Mouse (Mus musculus) liver, embryonic 14.5 days (tissue): ENCODE data around the gene Snapc5. TPM values are rescaled to one million over a fixed set of nuclear protein-coding genes. Genes with fewer than 3 reads are reported as not detected.

Source experiments
- ATAC-seq: fragments of 200-750 bp; cut with Nextera tagmentation; 2 replicates; pipeline ENCODE4 v1.8.0; 2017; ENCODE audit warnings: moderate number of reproducible peaks, mild to moderate bottlenecking, moderate library complexity; ENCODE audit not compliant: insufficient read depth
- DNase-seq, 3 experiments: peaks; one replicate each; pipeline ENCODE4 v3.0.0-alpha.2; 2012 to 2013; ENCODE audit warnings: low read depth in 3 of 3, low spot score in 3 of 3
- H3K27ac ChIP-seq: fragments of 300-500 bp; sonication (generic); 2 replicates; pipeline ENCODE4 v1.5.1; 2014; ENCODE audit warnings: moderate library complexity, mild to moderate bottlenecking, control low read depth, inconsistent platforms
- H3K27me3 ChIP-seq: fragments of 300-500 bp; sonication (generic); 2 replicates; pipeline ENCODE4 v1.6.1; 2014; ENCODE audit warnings: mild to moderate bottlenecking, low read length, moderate library complexity; ENCODE audit not compliant: control insufficient read depth, insufficient read depth
- H3K36me3 ChIP-seq: fragments of 300-500 bp; sonication (generic); replicated peaks from 2 replicates; pipeline ENCODE4 v1.6.1; 2014; ENCODE audit warnings: low read depth; ENCODE audit not compliant: control insufficient read depth, insufficient read depth
- H3K4me1 ChIP-seq, 2 experiments: fragments of 200-500 bp in 1 of 2; fragments of 300-500 bp in 1 of 2; sonication (generic) in 1 of 2; replicated peaks; 2 replicates each; pipeline ENCODE4 v1.6.1; 2012 to 2014; ENCODE audit warnings: antibody characterized with exemption in 1 of 2, inconsistent platforms in 1 of 2, low read length in 1 of 2; ENCODE audit not compliant: control insufficient read depth in 2 of 2, insufficient read depth in 2 of 2
- H3K4me2 ChIP-seq: fragments of 300-500 bp; sonication (generic); 2 replicates; pipeline ENCODE4 v1.6.1; 2014; ENCODE audit warnings: low read depth, mild to moderate bottlenecking, control low read depth, moderate library complexity
- H3K4me3 ChIP-seq, 2 experiments: fragments of 200-500 bp in 1 of 2; fragments of 300-500 bp in 1 of 2; sonication (generic) in 1 of 2; 2 replicates each; pipeline ENCODE4 v1.5.1; 2012 to 2014; ENCODE audit warnings: low read depth in 2 of 2, low read length in 2 of 2, mild to moderate bottlenecking in 2 of 2, control low read depth in 1 of 2, inconsistent platforms in 1 of 2, moderate library complexity in 1 of 2; ENCODE audit not compliant: insufficient read depth in 1 of 2
- H3K9ac ChIP-seq: fragments of 300-500 bp; sonication (generic); replicated peaks from 2 replicates; pipeline ENCODE4 v1.6.1; 2014; ENCODE audit warnings: mild to moderate bottlenecking, control low read depth, moderate library complexity
- H3K9me3 ChIP-seq: fragments of 300-500 bp; sonication (generic); 2 replicates; pipeline ENCODE4 v1.6.1; 2016; ENCODE audit warnings: low read length, mixed read lengths; ENCODE audit not compliant: control insufficient read depth
- CTCF ChIP-seq: IDR thresholded peaks from 2 replicates; pipeline ENCODE4 v1.5.1; 2016; ENCODE audit warnings: antibody characterized with exemption, low read depth, control low read depth
- EP300 ChIP-seq: IDR thresholded peaks from 2 replicates; pipeline ENCODE4 v1.6.1; 2016; ENCODE audit warnings: antibody characterized with exemption, low read depth
- WGBS: fragments of 180-500 bp; shearing (Covaris S2); extraction: QIAGEN DNeasy Blood & Tissue Kit; methylation state at CpG from one replicate; pipeline ENCODE4 v1.1.7; 2014; ENCODE audit not compliant: insufficient replicate concordance; 5-methylcytosine and 5-hydroxymethylcytosine counted together
- microRNA-seq: library from miRNA; unstranded; fragments of <30 nt; microRNA quantifications from one replicate; pipeline ENCODE4, GENCODE M21; 2016
- polyA plus RNA-seq, 2 experiments: library from polyadenylated mRNA; depleted of rRNA in 1 of 2; stranded (reverse) in 1 of 2; unstranded in 1 of 2; fragments of >200 nt; fragmentation: Nextera tagmentation in 1 of 2; extraction: Ambion mirVana in 1 of 2; gene quantifications; 2 replicates each; pipeline versions ENCODE4 v1.2.1 to v1.2.3; 2012 to 2014

Snapc5 gene
- polyA plus RNA-seq, 2 experiments = 8.3 to 11.5 TPM

DNA sequence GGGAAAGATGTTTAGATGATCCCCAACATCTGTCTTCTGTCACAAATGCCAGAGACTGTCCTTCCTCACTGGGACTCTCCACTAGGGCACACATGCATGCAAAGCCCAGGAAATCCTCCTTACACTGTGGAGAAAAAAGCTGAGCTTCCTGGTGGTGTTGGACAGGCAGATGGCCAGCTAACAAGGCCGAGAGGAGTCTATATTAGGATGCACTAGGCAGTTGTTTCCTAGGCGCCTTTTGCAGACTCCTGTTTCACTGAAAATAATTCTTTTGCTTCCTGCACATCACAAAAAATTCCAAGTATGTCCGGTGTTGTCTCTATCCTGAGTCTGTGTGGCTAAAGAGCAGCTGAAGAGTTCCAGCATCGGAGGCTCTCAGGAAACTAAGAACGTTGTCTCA, 52.1 kb downstream of the Snapc5 start:
- H3K4me2 ChIP-seq = no peak overlapping the region
- H3K4me3 ChIP-seq = no peak overlapping the region
- peaks cover 0 to under 1% of the 10 kb centered on the region in 2 experiments; a peak in 1 of 4 replicates for H3K4me1 ChIP-seq
- no peak overlapping the region for H3K9ac ChIP-seq
- WGBS = 62% methylated on average over 5 of the region's 5 CpGs
- no peaks in the 10 kb centered on the region for H3K9me3 ChIP-seq
- H3K36me3 ChIP-seq = no peaks in the 10 kb centered on the region
- no peaks in the 10 kb centered on the region for H3K27me3 ChIP-seq
- no peak for DNase-seq
- TF ChIP-seq EP300 = no peak
- no peak for TF ChIP-seq CTCF
- no peak overlapping the region for H3K27ac ChIP-seq
- no peak for ATAC-seq

DNA sequence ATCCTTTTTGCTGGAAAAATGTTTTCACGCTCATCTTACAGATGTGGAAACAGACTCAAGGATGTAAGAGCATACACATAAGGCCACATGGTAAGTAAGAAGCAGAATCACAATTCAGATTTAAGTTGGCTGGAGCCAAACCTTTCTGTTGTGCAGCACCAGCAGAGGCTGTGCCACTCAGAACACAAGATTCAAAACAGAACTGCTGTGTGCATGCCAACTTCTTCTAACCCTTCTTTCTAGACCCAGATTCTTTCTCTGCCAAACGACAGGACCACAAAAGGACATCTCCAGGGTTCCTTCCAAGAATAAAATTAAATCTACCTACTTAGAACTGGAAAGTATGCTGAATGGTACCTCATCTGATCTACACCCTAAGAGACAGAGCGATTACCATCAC, 52.6 kb downstream of the Snapc5 start:
- no peak overlapping the region for H3K4me2 ChIP-seq
- DNase-seq (no peak), ATAC-seq (no peak)
- H3K4me3 ChIP-seq = no peak overlapping the region
- no peaks in the 10 kb centered on the region for H3K27me3 ChIP-seq
- no peak overlapping the region for H3K27ac ChIP-seq
- 71% methylated on average over 3 of the region's 3 CpGs for WGBS
- no peaks in the 10 kb centered on the region for H3K36me3 ChIP-seq
- H3K9me3 ChIP-seq = no peaks in the 10 kb centered on the region
- TF ChIP-seq EP300 (no peak), CTCF (no peak)
- no peaks in the 10 kb centered on the region; a peak in 1 of 4 replicates for H3K4me1 ChIP-seq
- no peak overlapping the region for H3K9ac ChIP-seq

DNA sequence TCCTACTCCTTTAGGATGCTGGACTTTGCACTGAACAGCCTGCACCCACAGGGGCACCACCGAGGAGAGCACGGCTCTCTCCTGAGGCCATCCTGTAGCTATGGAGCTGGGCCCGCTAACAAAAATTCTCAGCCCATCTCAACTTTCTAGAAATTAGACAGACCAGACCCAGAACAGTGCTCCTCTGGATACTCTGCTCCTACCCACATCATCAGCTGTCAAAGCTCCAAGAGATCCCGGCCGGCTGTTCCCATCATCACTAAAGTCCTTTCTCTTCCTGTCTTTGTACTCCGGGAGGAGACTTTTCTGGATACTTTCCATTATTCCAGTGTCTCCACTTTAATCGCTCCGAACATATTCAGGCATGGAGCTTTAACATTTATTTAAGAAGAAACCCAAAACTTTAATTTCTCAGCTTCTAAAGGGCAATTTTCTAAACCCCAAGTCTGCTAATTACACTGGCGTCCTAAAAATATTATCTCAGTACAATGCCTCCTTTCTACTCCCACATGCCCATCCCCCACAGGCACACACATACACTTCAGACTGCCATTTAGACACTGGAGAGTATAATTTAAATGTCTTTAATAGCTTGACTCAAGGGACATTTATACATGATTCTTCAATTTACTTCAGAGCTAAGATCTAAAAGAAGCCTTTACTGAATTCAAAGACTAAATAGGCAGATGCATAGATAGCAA, 53.3 kb downstream of the Snapc5 start:
- Histone ChIP-seq H3K4me3 (no peak overlapping the region), H3K27me3 (no peaks in the 10 kb centered on the region), H3K27ac (no peak overlapping the region), H3K4me1 (no peaks in the 10 kb centered on the region; a peak in 1 of 4 replicates), H3K4me2 (no peak overlapping the region), H3K36me3 (no peaks in the 10 kb centered on the region), H3K9ac (no peak overlapping the region), H3K9me3 (no peaks in the 10 kb centered on the region)
- ATAC-seq (no peak), DNase-seq (no peak)
- WGBS = 75% methylated on average over 9 of the region's 9 CpGs
- no peak for TF ChIP-seq EP300
- no peak for TF ChIP-seq CTCF

Small RNAs within 50 kb of the gene (microRNA-seq; reads per million reads assigned to microRNA genes)
- not detected for gene Gm24106

Other genes starting within 250 kb of the Snapc5 start
- 3.9 and 5.2 TPM in 2 replicates for gene Smad6, start 157.2 kb upstream of the Snapc5 start, polyA plus RNA-seq (2012; rRNA removed)
- 1.8 and 2.1 TPM in 2 replicates for gene Smad6, start 157.2 kb upstream of the Snapc5 start, polyA plus RNA-seq (2014; fragmentation: Nextera tagmentation; extraction: Ambion mirVana)
- 0.02 TPM in 1 of 2 replicates, not detected in the other for gene Lctl, start 62.1 kb upstream of the Snapc5 start, polyA plus RNA-seq (2012; rRNA removed)
- gene Lctl, start 62.1 kb upstream of the Snapc5 start, polyA plus RNA-seq (2014; fragmentation: Nextera tagmentation; extraction: Ambion mirVana) = not detected in 2 replicates
- 15.1 and 34.4 TPM in 2 replicates for gene Zwilch, start 6.2 kb upstream of the Snapc5 start, polyA plus RNA-seq (2012; rRNA removed)
- gene Zwilch, start 6.2 kb upstream of the Snapc5 start, polyA plus RNA-seq (2014; fragmentation: Nextera tagmentation; extraction: Ambion mirVana) = 11.8 and 14.6 TPM in 2 replicates
- gene Rpl4, start 5.9 kb upstream of the Snapc5 start, polyA plus RNA-seq (2012; rRNA removed) = 583 and 863 TPM in 2 replicates
- gene Rpl4, start 5.9 kb upstream of the Snapc5 start, polyA plus RNA-seq (2014; fragmentation: Nextera tagmentation; extraction: Ambion mirVana) = 840 and 926 TPM in 2 replicates
- gene Uchl4, start 55.9 kb downstream of the Snapc5 start, polyA plus RNA-seq (2012; rRNA removed) = 0.06 and 0.13 TPM in 2 replicates
- gene Uchl4, start 55.9 kb downstream of the Snapc5 start, polyA plus RNA-seq (2014; fragmentation: Nextera tagmentation; extraction: Ambion mirVana) = 0.75 and 0.77 TPM in 2 replicates
- 11.7 and 13.5 TPM in 2 replicates for gene Map2k1, start 74.4 kb downstream of the Snapc5 start, polyA plus RNA-seq (2012; rRNA removed)
- gene Map2k1, start 74.4 kb downstream of the Snapc5 start, polyA plus RNA-seq (2014; fragmentation: Nextera tagmentation; extraction: Ambion mirVana) = 24.9 and 25.7 TPM in 2 replicates
- 74.2 and 121 TPM in 2 replicates for gene Tipin, start 102.3 kb downstream of the Snapc5 start, polyA plus RNA-seq (2012; rRNA removed)
- gene Tipin, start 102.3 kb downstream of the Snapc5 start, polyA plus RNA-seq (2014; fragmentation: Nextera tagmentation; extraction: Ambion mirVana) = 241 and 245 TPM in 2 replicates
- gene Dis3l, start 162.0 kb downstream of the Snapc5 start, polyA plus RNA-seq (2012; rRNA removed) = 3.4 and 4.9 TPM in 2 replicates
- gene Dis3l, start 162.0 kb downstream of the Snapc5 start, polyA plus RNA-seq (2014; fragmentation: Nextera tagmentation; extraction: Ambion mirVana) = 8.0 and 8.6 TPM in 2 replicates
- gene Megf11, start 206.4 kb downstream of the Snapc5 start, polyA plus RNA-seq (2012; rRNA removed) = 0.18 and 0.24 TPM in 2 replicates
- 0.11 and 0.28 TPM in 2 replicates for gene Megf11, start 206.4 kb downstream of the Snapc5 start, polyA plus RNA-seq (2014; fragmentation: Nextera tagmentation; extraction: Ambion mirVana)